19 mouse cellular contexts compared by ENCODE assay signal in the genomic region with DNA sequence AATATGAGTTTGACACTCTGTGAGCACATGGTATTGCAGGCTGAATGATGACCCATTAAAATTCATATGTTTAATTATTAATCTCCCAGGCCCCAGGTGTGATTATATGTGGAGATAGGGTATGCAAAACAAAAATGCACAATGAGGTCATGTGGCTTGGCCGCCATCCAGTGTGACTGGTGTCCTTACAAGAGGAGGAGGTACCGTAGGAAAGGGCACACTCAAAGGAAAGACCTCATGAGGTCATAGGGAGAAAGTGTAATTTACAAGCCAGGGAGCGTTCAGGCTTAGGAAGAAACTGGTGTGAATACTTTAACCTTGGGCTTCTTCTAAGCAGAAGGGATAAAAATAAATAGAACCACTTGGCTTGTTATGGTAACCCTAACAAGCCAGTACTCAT.
A peak's percentile ranks its signal among the peaks of the same experiment; 100 is the strongest.
DNase-seq lines count a peak whose midpoint lies in the region; ATAC-seq and TF ChIP-seq lines count a peak whose summit lies in the region.
"Had no signal": no experiment of that assay in that cellular context is flagged by ENCODE, and none has a peak within 500 bp of the region (broad histone marks: within the 10 kb centered on the region; RNA-seq: fewer than 3 reads in every experiment).

No protein-coding gene starts in this region.

- 62% methylated on average over 3 of the region's 3 CpGs for WGBS in neural tube, embryonic 12.5 days
- WGBS in kidney, postnatal 0 days = 16% methylated on average over 3 of the region's 3 CpGs
- WGBS in stomach, postnatal 0 days = 55% methylated on average over 3 of the region's 3 CpGs

- TF ChIP-seq CTCF in kidney, postnatal 0 days (IDR thresholded peaks at IDR 0.05; ENCODE audit: low read depth) = no peak
- no peak for TF ChIP-seq CTCF in stomach, postnatal 0 days (IDR thresholded peaks at IDR 0.05; ENCODE audit: low read depth)

- TF ChIP-seq EP300 in stomach, postnatal 0 days (optimal IDR thresholded peaks at IDR 0.05) = no peak

- no peaks in the 10 kb centered on the region for H3K27me3 ChIP-seq in neural tube, embryonic 12.5 days (replicated peaks)
- no peaks in the 10 kb centered on the region for H3K27me3 ChIP-seq in kidney, postnatal 0 days (ENCODE audit: insufficient read depth, low read length)
- no peaks in the 10 kb centered on the region for H3K27me3 ChIP-seq in stomach, postnatal 0 days (ENCODE audit: control insufficient read depth, insufficient read depth, low read length)
- H3K27me3 ChIP-seq: forebrain, embryonic 13.5 days; hindbrain, embryonic 12.5 days; intestine, embryonic 15.5 days had no signal

- no peaks in the 10 kb centered on the region for H3K9me3 ChIP-seq in neural tube, embryonic 12.5 days
- H3K9me3 ChIP-seq in kidney, postnatal 0 days (replicated peaks; ENCODE audit: low read length) = no peaks in the 10 kb centered on the region
- no peaks in the 10 kb centered on the region for H3K9me3 ChIP-seq in stomach, postnatal 0 days (ENCODE audit: control insufficient read depth, low read length)
- H3K9me3 ChIP-seq: embryonic facial prominence, embryonic 10.5 days; forebrain, embryonic 13.5 days; heart, embryonic 10.5 days; hindbrain, embryonic 12.5 days; intestine, embryonic 15.5 days had no signal

- no peaks in the 10 kb centered on the region for H3K4me1 ChIP-seq in neural tube, embryonic 12.5 days
- H3K4me1 ChIP-seq in kidney, postnatal 0 days (replicated peaks; ENCODE audit: insufficient read depth, low read length) = peaks cover 5% of the 10 kb centered on the region; the same call in 1 of the 2 replicates
- H3K4me1 ChIP-seq in stomach, postnatal 0 days (replicated peaks; ENCODE audit: control insufficient read depth, insufficient read depth) = no peaks in the 10 kb centered on the region
- H3K4me1 ChIP-seq: embryonic facial prominence, embryonic 10.5 days; heart, embryonic 10.5 days; intestine, embryonic 15.5 days had no signal

- no peaks in the 10 kb centered on the region for H3K36me3 ChIP-seq in neural tube, embryonic 12.5 days
- no peaks in the 10 kb centered on the region for H3K36me3 ChIP-seq in kidney, postnatal 0 days (ENCODE audit: insufficient read depth, low read length)
- no peaks in the 10 kb centered on the region for H3K36me3 ChIP-seq in stomach, postnatal 0 days (ENCODE audit: control insufficient read depth, insufficient read depth, low read length)
- H3K36me3 ChIP-seq: embryonic facial prominence, embryonic 10.5 days; heart, embryonic 10.5 days; hindbrain, embryonic 12.5 days; intestine, embryonic 15.5 days had no signal

- no peak overlapping the region for H3K4me3 ChIP-seq in neural tube, embryonic 12.5 days
- H3K4me3 ChIP-seq in kidney, postnatal 0 days (replicated peaks; ENCODE audit: low read depth, low read length) = no peak overlapping the region
- no peak overlapping the region for H3K4me3 ChIP-seq in stomach, postnatal 0 days (ENCODE audit: low read depth, low read length)
- H3K4me3 ChIP-seq: embryonic facial prominence, embryonic 10.5 days; forebrain, embryonic 13.5 days; heart, embryonic 10.5 days; hindbrain, embryonic 12.5 days; intestine, embryonic 15.5 days had no signal

- H3K9ac ChIP-seq in neural tube, embryonic 12.5 days = no peak overlapping the region
- no peak overlapping the region for H3K9ac ChIP-seq in kidney, postnatal 0 days (ENCODE audit: low read depth, low read length)
- H3K9ac ChIP-seq in stomach, postnatal 0 days (ENCODE audit: low read length) = no peak overlapping the region
- H3K9ac ChIP-seq: forebrain, embryonic 13.5 days; hindbrain, embryonic 12.5 days; intestine, embryonic 15.5 days had no signal

- ATAC-seq in neural tube, embryonic 12.5 days (ENCODE audit: low FRiP score, low read depth) = peak; percentile 33; the same call in 1 of the 2 replicates
- peak; percentile 77 for ATAC-seq in kidney, postnatal 0 days (replicated peaks; ENCODE audit: low FRiP score, low read depth)
- no peak for ATAC-seq in stomach, postnatal 0 days (ENCODE audit: low FRiP score, low TSS enrichment)
- ATAC-seq: forebrain, embryonic 13.5 days; intestine, embryonic 15.5 days; midbrain, embryonic 16.5 days had no signal

- H3K27ac ChIP-seq in neural tube, embryonic 12.5 days = no peak overlapping the region
- no peak overlapping the region for H3K27ac ChIP-seq in kidney, postnatal 0 days
- no peak overlapping the region for H3K27ac ChIP-seq in stomach, postnatal 0 days (replicated peaks)
- H3K27ac ChIP-seq: embryonic facial prominence, embryonic 10.5 days; forebrain, embryonic 13.5 days; heart, embryonic 10.5 days; hindbrain, embryonic 12.5 days; intestine, embryonic 15.5 days had no signal

- H3K4me2 ChIP-seq in neural tube, embryonic 12.5 days (replicated peaks) = no peak overlapping the region
- H3K4me2 ChIP-seq in kidney, postnatal 0 days (ENCODE audit: low read length) = no peak overlapping the region
- H3K4me2 ChIP-seq in stomach, postnatal 0 days (replicated peaks; ENCODE audit: low read depth) = no peak overlapping the region
- H3K4me2 ChIP-seq: forebrain, embryonic 13.5 days; hindbrain, embryonic 12.5 days; intestine, embryonic 15.5 days had no signal

- DNase-seq in adrenal gland, postnatal 14 days = peak; percentile 41
- DNase-seq in adrenal gland, adult (ENCODE audit: inconsistent age in 2 of 2, low spot score in 1 of 2) = no peak
- DNase-seq in neural tube, embryonic 10.5 days (ENCODE audit: extremely low spot score, low spot score) = no peak
- DNase-seq in kidney, postnatal 0 days (ENCODE audit: low spot score) = peak; percentile 43
- DNase-seq in stomach, postnatal 0 days (ENCODE audit: low spot score) = peak; percentile 21
- DNase-seq in frontal cortex, adult 2 months (ENCODE audit: extremely low spot score in 1 of 2, low spot score in 1 of 2) = no peak
- no peak for DNase-seq in urinary bladder, adult 2 months (ENCODE audit: low spot score)
- DNase-seq: cerebellum, adult 11-12 months; cerebellum, postnatal 25 days; layer of hippocampus, adult 9-11 months; retina, postnatal 1 day; thymus, adult 18-20 months had no signal

Comparison
In these comparisons a context has a peak if more than half of its experiments do, and no peak if none do; other contexts are left out.
1. DNase-seq: peak in adrenal gland, postnatal 14 days (single experiment), kidney, postnatal 0 days (single experiment) and stomach, postnatal 0 days (single experiment); none in adrenal gland, adult (0 of 2), neural tube, embryonic 10.5 days (single experiment), frontal cortex, adult 2 months (0 of 2) and urinary bladder, adult 2 months (single experiment).